Mouse (Mus musculus) G1E (cell line): ENCODE measurements around the gene Plxnd1.

ENCODE experiments used
- CTCF ChIP-seq: IDR thresholded peaks from 2 replicates; pipeline ENCODE4 v1.5.1; 2012; ENCODE audit warnings: low read depth, low read length, inconsistent platforms, mixed read lengths
- GATA2 ChIP-seq: IDR thresholded peaks from 2 replicates; pipeline ENCODE4 v1.6.1; 2012; ENCODE audit warnings: low read depth, low read length, inconsistent platforms, borderline replicate concordance

GRCm38 (mm10) chr6:115972083-115972764 lies 22.6 kb downstream of the Plxnd1 start:
- no peak for TF ChIP-seq CTCF
- TF ChIP-seq GATA2, result no peak
